Mouse (Mus musculus) ES-Bruce4 (cell line): ENCODE results near the gene Palm2.

ENCODE experiments used
- CTCF ChIP-seq: IDR thresholded peaks from one replicate; pipeline ENCODE4 v1.8.1; 2011; ENCODE audit warnings: low read depth, low read length
- EP300 ChIP-seq: IDR thresholded peaks from 2 replicates; pipeline ENCODE4 v1.6.1; 2011; ENCODE audit warnings: low read depth, low read length; ENCODE audit not compliant: insufficient read depth

DNA sequence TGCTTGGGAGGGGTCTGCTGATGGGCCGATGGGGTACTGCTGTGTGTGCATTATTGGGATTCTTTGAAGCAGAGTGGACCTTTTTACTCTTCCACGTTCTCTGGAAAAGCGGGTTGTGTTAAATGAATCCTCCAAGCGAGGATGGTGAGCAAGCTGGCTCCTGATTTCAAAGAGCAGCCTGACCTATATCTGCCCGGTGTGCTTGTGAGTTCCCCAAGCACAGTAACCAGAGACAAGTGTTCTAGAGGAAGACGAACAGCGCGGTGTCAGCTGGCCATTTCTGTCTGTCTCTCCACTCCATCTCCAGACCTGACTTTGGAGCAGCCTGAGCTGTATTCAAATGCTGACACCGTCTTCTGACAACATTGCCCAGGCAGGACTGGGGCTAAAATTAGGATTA lies 204.9 kb downstream of the Palm2 start:
- no peak for TF ChIP-seq EP300
- no peak for TF ChIP-seq CTCF
